Mouse (Mus musculus) neutrophil, adult 65 days (primary cell): ENCODE data around the gene Gm45062. TPM values are rescaled to one million over a fixed set of nuclear protein-coding genes. Genes with fewer than 3 reads are reported as not detected.

Experiments
- total RNA-seq: library from RNA; stranded (reverse); gene quantifications from 2 replicates; pipeline ENCODE4 v1.2.4, GENCODE M21; 2023

Gene Gm45062
- not detected in 2 replicates for total RNA-seq

DNA sequence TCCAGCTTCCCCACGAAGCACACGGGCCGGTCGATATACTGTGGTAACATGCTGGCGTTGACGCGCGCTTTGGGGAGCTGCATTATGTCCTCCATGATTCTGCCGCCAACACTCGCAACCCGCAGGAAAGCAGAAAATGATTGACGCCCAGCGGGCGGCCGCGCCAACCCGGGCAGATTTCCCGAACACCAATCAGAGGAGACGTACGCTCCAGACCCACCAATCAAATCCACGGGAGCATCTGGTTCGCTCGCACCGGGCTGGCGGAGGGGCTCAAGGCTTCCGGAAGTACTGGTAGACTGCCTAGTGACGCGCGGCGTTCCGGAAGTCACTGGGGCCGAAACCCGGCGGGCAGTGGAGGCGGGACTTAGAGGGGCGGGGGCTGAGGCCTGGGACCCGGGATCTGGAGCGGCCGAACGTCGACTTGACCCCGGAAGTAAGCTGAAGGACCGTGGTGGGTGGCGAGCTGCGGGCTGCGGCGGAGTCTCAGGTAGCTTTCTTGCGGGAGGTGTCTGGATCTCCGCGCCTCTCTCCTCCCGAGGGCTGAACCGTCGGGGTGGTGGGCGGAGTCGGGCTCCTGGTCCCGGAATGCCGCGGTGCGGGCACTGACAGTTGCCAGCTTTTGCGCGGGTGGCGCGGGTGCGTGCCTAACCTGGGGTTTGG lies at the start of gene Gm45062, which contains the start of the genes Rpa3 and Umad1:
Gene Gm45062 (plus strand): TSS at position 447 of the 663 bp plus-strand sequence.
Gene Rpa3 (minus strand): TSS at position 170 of the 663 bp plus-strand sequence.
Gene Umad1 (plus strand): TSS at position 285 of the 663 bp plus-strand sequence.

DNA sequence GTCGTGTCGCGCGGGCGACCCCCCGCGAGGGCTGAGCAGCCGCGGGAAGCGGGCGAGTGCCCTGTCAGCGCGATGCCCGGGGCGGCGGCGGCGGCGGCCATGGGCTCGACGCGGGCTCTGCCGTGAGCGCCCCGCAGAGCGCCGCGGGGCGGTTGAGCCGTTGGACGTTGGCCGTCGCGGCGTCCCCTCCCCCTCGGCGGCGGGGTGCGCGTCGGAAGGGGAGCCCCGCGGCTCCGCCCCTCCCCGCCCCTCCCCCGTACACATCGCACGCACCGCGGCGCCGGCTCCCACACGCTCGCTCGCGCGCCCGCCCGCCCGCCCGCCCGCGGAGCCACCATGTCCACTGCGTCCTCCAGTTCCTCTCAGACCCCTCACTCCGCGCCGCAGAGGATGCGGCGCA lies 250.3 kb downstream of the Gm45062 start, which contains the start of gene Glcci1:
Gene Glcci1 (plus strand): TSS at position 50 of the 400 bp plus-strand sequence.

Other genes with a start within 250 kb of the Gm45062 start
- gene Col28a1, start 66.8 kb upstream of the Gm45062 start, total RNA-seq, result not detected in 2 replicates
- gene Mios, start 50.2 kb upstream of the Gm45062 start, total RNA-seq, result 7.4 and 9.4 TPM in 2 replicates
- 16.1 and 16.2 TPM in 2 replicates for gene Rpa3, start 277 bp upstream of the Gm45062 start, total RNA-seq
- gene Umad1, start 162 bp upstream of the Gm45062 start, total RNA-seq, result 18.5 and 27.9 TPM in 2 replicates